ENCODE assay signal across 8 mouse cellular contexts in the genomic region with DNA sequence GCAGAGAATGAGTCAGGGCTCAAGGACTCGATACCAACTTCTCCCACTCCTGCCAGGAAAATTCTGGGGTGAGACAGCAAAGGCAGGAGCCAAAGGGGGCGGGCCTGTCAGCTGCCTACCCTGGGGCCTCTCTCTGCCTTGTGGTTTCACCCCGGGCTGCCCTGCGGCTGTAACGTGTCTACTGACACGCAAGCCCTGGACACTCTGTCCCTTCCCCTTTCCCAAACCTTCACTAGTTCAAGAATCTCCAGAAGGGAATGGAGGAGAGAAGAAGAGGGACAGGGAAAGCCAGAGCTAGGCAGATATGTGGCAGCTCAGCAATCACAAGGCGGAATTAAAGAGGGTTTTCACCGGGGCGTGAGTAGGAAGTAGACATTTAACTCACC. TPM values are rescaled to one million over a fixed set of nuclear protein-coding genes. Genes with fewer than 3 reads are reported as not detected.
DNase-seq lines count a peak whose midpoint lies in the region; ATAC-seq and TF ChIP-seq lines count a peak whose summit lies in the region.

No protein-coding gene starts in this region.

- H3K36me3 ChIP-seq in hindbrain, postnatal 0 days (ENCODE audit: insufficient read depth, low read length), result no peaks in the 10 kb centered on the region
- no peaks in the 10 kb centered on the region for H3K36me3 ChIP-seq in limb, embryonic 11.5 days (ENCODE audit: control insufficient read depth, insufficient read depth, low read length)
- no peaks in the 10 kb centered on the region for H3K36me3 ChIP-seq in midbrain, embryonic 11.5 days (ENCODE audit: control insufficient read depth, insufficient read depth, low read length)

- no peaks in the 10 kb centered on the region for H3K27me3 ChIP-seq in hindbrain, postnatal 0 days (ENCODE audit: insufficient read depth, low read length)
- 0 out of 2 replicates have a peak, but pooled peaks cover 3% of the 10 kb centered on the region for H3K27me3 ChIP-seq in limb, embryonic 11.5 days (ENCODE audit: control insufficient read depth, insufficient read depth, low read length)
- H3K27me3 ChIP-seq in midbrain, embryonic 11.5 days (ENCODE audit: control insufficient read depth, insufficient read depth, low read length), result no peaks in the 10 kb centered on the region

- no peaks in the 10 kb centered on the region for H3K9me3 ChIP-seq in hindbrain, postnatal 0 days (ENCODE audit: low read length)
- no peaks in the 10 kb centered on the region for H3K9me3 ChIP-seq in limb, embryonic 11.5 days (ENCODE audit: control insufficient read depth, low read length)
- H3K9me3 ChIP-seq in midbrain, embryonic 11.5 days (ENCODE audit: control insufficient read depth, low read length), result no peaks in the 10 kb centered on the region

- TF ChIP-seq CTCF in hindbrain, postnatal 0 days (IDR thresholded peaks at IDR 0.05; ENCODE audit: low read depth), result no peak

- peak; percentile 21 to 26 for DNase-seq in thymus, adult 18-20 months
- DNase-seq in thymus, postnatal 0 days (ENCODE audit: low spot score), result no peak
- DNase-seq in cerebellum, adult 9-10 months, result peak; percentile 58
- DNase-seq in gastrocnemius, postnatal 10 days, result peak; percentile 68
- peak; percentile 44 for DNase-seq in hindbrain, postnatal 0 days (ENCODE audit: low spot score)
- peak; percentile 49 for DNase-seq in limb, embryonic 11.5 days (ENCODE audit: low spot score)
- peak; percentile 93 for DNase-seq in midbrain, embryonic 11.5 days (ENCODE audit: low spot score, missing footprints)
- peak; percentile 18 for DNase-seq in thymus, postnatal 25 days

- ATAC-seq in hindbrain, postnatal 0 days, result no peak
- ATAC-seq in limb, embryonic 11.5 days (ENCODE audit: insufficient number of reproducible peaks, low FRiP score, low TSS enrichment, low read depth), result no peak
- ATAC-seq in midbrain, embryonic 11.5 days (ENCODE audit: low FRiP score), result no peak

- H3K4me1 ChIP-seq in hindbrain, postnatal 0 days (ENCODE audit: insufficient read depth, low read length), result no peaks in the 10 kb centered on the region; the same call in 1 of the 2 replicates
- peaks cover 8% of the 10 kb centered on the region; the same call in 1 of the 2 replicates for H3K4me1 ChIP-seq in limb, embryonic 11.5 days (ENCODE audit: control insufficient read depth, insufficient read depth, low read length)
- peaks cover 11% of the 10 kb centered on the region for H3K4me1 ChIP-seq in midbrain, embryonic 11.5 days (ENCODE audit: control insufficient read depth, insufficient read depth, low read length)

- H3K4me3 ChIP-seq in hindbrain, postnatal 0 days (ENCODE audit: low read length), result peak overlapping the region; percentile 28
- peak overlapping the region; percentile 28 for H3K4me3 ChIP-seq in limb, embryonic 11.5 days (ENCODE audit: low read depth, low read length)
- H3K4me3 ChIP-seq in midbrain, embryonic 11.5 days (ENCODE audit: low read depth, low read length), result peak overlapping the region; percentile 32

- peak overlapping the region; percentile 36; the same call in 1 of the 2 replicates for H3K9ac ChIP-seq in hindbrain, postnatal 0 days (replicated peaks; ENCODE audit: low read length)
- H3K9ac ChIP-seq in limb, embryonic 11.5 days (ENCODE audit: low read length), result peak overlapping the region; percentile 47
- peak overlapping the region; percentile 50 for H3K9ac ChIP-seq in midbrain, embryonic 11.5 days (ENCODE audit: low read length)

- WGBS in hindbrain, postnatal 0 days, result 3% methylated on average over 9 of the region's 9 CpGs
- WGBS in limb, embryonic 11.5 days, result 6% methylated on average over 9 of the region's 9 CpGs
- 2% methylated on average over 9 of the region's 9 CpGs for WGBS in midbrain, embryonic 11.5 days

- peak overlapping the region; percentile 66 for H3K4me2 ChIP-seq in hindbrain, postnatal 0 days (ENCODE audit: low read depth, low read length)
- peak overlapping the region; percentile 59 for H3K4me2 ChIP-seq in limb, embryonic 11.5 days (ENCODE audit: low read depth, severe bottlenecking)
- peak overlapping the region; percentile 51 for H3K4me2 ChIP-seq in midbrain, embryonic 11.5 days

- peak overlapping the region; percentile 46; the same call in 1 of the 2 replicates for H3K27ac ChIP-seq in hindbrain, postnatal 0 days
- no peak overlapping the region for H3K27ac ChIP-seq in limb, embryonic 11.5 days (replicated peaks; ENCODE audit: low read depth, low read length)
- no peak overlapping the region for H3K27ac ChIP-seq in midbrain, embryonic 11.5 days (ENCODE audit: low read depth, low read length)

RNA-seq across cellular contexts. Expression of a gene that starts 6.1 kb away (rescaled TPM):
- polyA plus RNA-seq in thymus, postnatal 0 days (2015; fragmentation: Nextera tagmentation; extraction: Ambion mirVana), result 40.8 and 41.0 TPM in 2 replicates
- 10 to 100 TPM; 28.5 to 33.8 TPM for total RNA-seq in gastrocnemius, postnatal 10 days (2021)
- total RNA-seq in hindbrain, postnatal 0 days (2014; rRNA removed), result 21.2 and 22.5 TPM in 2 replicates
- polyA plus RNA-seq in hindbrain, postnatal 0 days (2015; fragmentation: Nextera tagmentation; extraction: Ambion mirVana), result 35.1 and 39.5 TPM in 2 replicates
- 57.2 and 58.2 TPM in 2 replicates for polyA plus RNA-seq in limb, embryonic 11.5 days (2014; fragmentation: Nextera tagmentation; extraction: Ambion mirVana)
- 56.6 and 58.9 TPM in 2 replicates for polyA plus RNA-seq in midbrain, embryonic 11.5 days (2014; fragmentation: Nextera tagmentation; extraction: Ambion mirVana)

RNA-seq across cellular contexts. Expression of a gene that starts 29.0 kb away (rescaled TPM):
- 57.2 and 64.4 TPM in 2 replicates for polyA plus RNA-seq in thymus, postnatal 0 days (2015; fragmentation: Nextera tagmentation; extraction: Ambion mirVana)
- total RNA-seq in gastrocnemius, postnatal 10 days (2021), result 10 to 100 TPM; 52.1 to 57.5 TPM
- total RNA-seq in hindbrain, postnatal 0 days (2014; rRNA removed), result 35.0 and 69.2 TPM in 2 replicates
- polyA plus RNA-seq in hindbrain, postnatal 0 days (2015; fragmentation: Nextera tagmentation; extraction: Ambion mirVana), result 99.8 and 102 TPM in 2 replicates
- 64.1 and 80.1 TPM in 2 replicates for polyA plus RNA-seq in limb, embryonic 11.5 days (2014; fragmentation: Nextera tagmentation; extraction: Ambion mirVana)
- 92.6 and 101 TPM in 2 replicates for polyA plus RNA-seq in midbrain, embryonic 11.5 days (2014; fragmentation: Nextera tagmentation; extraction: Ambion mirVana)

RNA-seq across cellular contexts. Expression of a gene that starts 42.4 kb away (rescaled TPM):
- polyA plus RNA-seq in thymus, postnatal 0 days (2015; fragmentation: Nextera tagmentation; extraction: Ambion mirVana), result 0.27 and 0.38 TPM in 2 replicates
- total RNA-seq in gastrocnemius, postnatal 10 days (2021), result under 1 TPM; 0.07 to 0.09 TPM
- total RNA-seq in hindbrain, postnatal 0 days (2014; rRNA removed), result 1.8 and 1.9 TPM in 2 replicates
- 0.61 and 1.0 TPM in 2 replicates for polyA plus RNA-seq in hindbrain, postnatal 0 days (2015; fragmentation: Nextera tagmentation; extraction: Ambion mirVana)
- 0.04 and 0.07 TPM in 2 replicates for polyA plus RNA-seq in limb, embryonic 11.5 days (2014; fragmentation: Nextera tagmentation; extraction: Ambion mirVana)
- 0.03 TPM in 1 of 2 replicates, not detected in the other for polyA plus RNA-seq in midbrain, embryonic 11.5 days (2014; fragmentation: Nextera tagmentation; extraction: Ambion mirVana)

RNA-seq across cellular contexts. Expression of a gene that starts 52.9 kb away (rescaled TPM):
- polyA plus RNA-seq in thymus, postnatal 0 days (2015; fragmentation: Nextera tagmentation; extraction: Ambion mirVana), result 3.1 and 3.7 TPM in 2 replicates
- 10 to 100 TPM; 33.7 to 34.8 TPM for total RNA-seq in gastrocnemius, postnatal 10 days (2021)
- 49.5 and 59.0 TPM in 2 replicates for total RNA-seq in hindbrain, postnatal 0 days (2014; rRNA removed)
- 5.5 and 5.9 TPM in 2 replicates for polyA plus RNA-seq in hindbrain, postnatal 0 days (2015; fragmentation: Nextera tagmentation; extraction: Ambion mirVana)
- polyA plus RNA-seq in limb, embryonic 11.5 days (2014; fragmentation: Nextera tagmentation; extraction: Ambion mirVana), result 2.1 and 2.2 TPM in 2 replicates
- polyA plus RNA-seq in midbrain, embryonic 11.5 days (2014; fragmentation: Nextera tagmentation; extraction: Ambion mirVana), result 3.4 and 3.7 TPM in 2 replicates
